Mouse (Mus musculus) hindlimb bud, embryonic 11.5 days (tissue): ENCODE results near the gene Nek7.

ENCODE experiments used
- DNase-seq: peaks from one replicate; pipeline ENCODE4 v3.0.0-alpha.2; 2012; ENCODE audit warnings: low read depth, low spot score; ENCODE audit errors: extremely low spot score

Nek7 gene

DNA sequence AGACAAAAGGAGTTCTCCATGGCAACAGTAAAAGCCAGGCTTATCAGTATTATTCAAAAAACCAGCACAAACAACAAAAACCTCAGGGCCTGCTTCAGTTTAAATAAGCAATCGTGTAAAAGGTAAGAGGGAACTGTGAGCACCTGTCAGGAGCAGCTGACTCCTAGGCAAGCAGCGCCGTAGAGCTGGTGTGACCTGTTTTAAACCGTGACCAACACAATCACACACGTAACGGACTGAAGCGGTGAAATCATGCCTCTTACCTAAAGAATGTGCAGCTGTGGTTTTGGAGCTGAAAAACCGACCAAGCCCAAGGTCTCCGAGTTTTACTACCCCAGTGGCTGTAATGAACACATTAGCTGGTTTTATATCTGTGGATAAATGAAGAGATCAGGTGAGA, 104.6 kb downstream of the Nek7 start:
- DNase-seq, result no peak

DNA sequence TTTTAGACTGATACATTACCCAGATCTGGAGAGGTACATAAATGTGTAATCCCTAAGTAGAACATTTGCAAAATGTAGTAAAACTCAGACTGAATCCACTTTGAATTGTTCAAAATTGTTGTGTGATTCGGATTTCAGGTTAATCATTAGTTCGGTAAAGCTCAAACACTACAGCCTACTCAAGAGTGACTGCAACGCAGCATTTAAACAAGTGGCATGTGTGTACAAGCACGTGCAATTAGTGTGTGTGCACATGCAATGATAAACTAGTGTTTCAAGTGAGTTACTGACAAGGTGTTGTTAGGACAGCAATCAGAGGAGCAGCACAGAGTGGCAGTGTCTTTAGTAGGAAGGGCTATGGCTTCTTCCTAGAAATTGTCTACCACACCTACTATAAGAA, 106.0 kb downstream of the Nek7 start:
- no peak for DNase-seq

DNA sequence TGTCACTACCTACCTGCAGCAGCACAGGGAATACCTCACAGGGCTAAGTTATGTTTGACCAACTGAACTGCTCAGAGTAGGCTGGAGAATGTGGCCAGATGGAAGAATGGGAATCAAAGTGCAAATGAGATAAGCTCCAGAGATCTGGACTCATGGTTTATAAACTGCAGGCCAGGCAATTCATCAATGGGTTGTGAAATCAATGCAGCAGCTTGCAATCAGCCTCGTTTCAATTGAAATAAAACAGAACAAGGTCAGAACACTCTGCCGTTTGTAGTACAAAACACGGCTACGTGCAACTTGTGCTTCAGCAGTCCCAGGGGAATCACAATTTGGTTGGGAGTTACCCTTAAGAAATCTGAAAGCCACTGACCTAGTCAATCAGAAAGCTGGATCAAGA, 109.4 kb downstream of the Nek7 start:
- no peak for DNase-seq

DNA sequence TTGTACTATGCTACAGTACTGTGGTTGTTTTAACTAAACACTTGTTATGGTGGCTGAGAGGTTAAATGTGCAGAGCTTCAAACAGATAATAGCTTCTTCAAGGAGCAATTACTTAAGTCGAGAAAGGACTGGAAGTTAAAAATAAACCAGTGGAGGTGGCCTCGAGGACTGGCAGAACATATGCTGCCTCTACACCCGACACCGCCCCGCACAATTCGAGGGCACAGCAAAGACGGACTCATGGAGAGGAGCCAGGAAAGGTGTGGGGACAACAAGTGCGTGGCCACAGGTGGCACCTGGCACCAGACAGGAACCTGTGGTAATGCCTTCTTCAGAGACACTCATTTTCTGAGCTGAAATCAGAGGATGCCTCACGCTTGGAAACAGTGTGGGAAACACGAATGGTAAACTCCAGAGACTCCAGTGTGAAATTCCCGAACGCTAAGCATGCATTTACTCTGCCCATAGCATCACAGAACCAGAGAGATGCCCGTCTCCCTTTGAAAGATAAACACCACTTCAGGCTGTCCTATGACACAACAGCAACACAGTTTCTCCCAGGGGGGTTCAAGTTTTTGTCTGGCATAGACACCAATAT, 112.4 kb downstream of the Nek7 start:
- DNase-seq, result no peak

DNA sequence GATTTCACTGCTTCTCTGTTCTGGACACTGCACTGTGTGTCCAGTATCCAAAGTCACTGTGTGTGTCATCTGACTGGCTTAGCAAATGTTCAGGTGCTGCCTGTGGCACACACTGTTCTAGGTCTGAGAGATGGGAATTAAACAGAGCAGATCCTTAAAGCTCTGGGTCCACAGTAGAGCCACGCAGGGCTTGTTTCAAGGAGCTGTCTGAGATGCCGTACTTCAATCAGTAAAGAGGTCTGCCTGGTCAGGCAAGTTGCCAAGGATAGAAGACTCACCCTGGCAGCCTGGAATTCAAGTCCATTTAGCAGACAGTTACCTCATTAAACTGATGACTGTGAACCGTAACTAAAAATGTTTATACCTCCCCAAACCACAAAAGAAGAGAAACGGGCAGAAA, 112.9 kb downstream of the Nek7 start:
- no peak for DNase-seq

GRCm38 (mm10) chr1:138504228-138504627, 115.7 kb downstream of the Nek7 start:
- no peak for DNase-seq

- DNase-seq, result no peak
Measured at GRCm38 (mm10) chr1:138500691-138501090, 119.2 kb downstream of the Nek7 start.

DNA sequence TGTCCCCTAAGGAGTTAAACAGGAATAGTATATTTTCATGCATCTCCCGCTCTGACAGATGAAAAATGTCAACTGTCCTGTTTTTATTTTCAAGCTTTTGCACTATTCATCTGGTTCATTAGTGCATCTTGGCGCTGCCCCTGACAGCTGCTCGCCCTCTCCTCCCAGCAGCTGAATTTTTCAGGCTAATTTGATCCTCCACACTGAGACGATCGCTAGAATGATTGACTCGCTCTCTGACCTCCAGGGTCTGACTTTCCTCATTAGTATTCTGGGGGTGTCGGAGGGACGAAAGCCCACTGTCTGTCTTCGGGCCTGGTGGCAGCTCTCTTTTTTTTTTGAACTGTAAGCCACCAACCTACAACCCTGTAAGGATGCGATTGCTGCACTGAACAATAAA, 119.8 kb downstream of the Nek7 start:
- no peak for DNase-seq

GRCm38 (mm10) chr1:138499461-138499860, 120.5 kb downstream of the Nek7 start:
- DNase-seq, result no peak

GRCm38 (mm10) chr1:138491382-138492097, 128.4 kb downstream of the Nek7 start:
- DNase-seq, result no peak

DNA sequence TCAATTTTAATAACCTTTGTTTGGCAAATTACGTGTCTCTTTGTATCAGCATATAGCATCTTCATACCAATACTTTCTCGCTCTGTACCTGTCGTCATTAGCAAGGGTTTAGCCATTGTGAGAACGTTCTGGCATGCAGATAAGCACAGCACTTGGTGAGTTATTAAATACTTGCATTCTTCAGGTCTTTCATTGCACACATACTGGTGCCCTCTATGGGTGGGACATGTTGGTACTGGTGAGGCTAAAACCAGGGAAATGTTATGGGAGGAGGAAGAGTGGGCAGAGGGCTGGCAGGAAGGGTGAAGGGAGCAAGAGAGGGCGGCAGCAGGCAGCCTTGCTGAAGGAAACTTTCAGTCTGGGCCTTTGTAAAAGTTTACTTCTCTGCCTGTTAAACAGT, 132.4 kb downstream of the Nek7 start:
- DNase-seq, result no peak

GRCm38 (mm10) chr1:138480694-138481093, 139.2 kb downstream of the Nek7 start:
- DNase-seq, result no peak

- DNase-seq, result no peak
Measured at GRCm38 (mm10) chr1:138465352-138465751, 154.6 kb downstream of the Nek7 start.

- no peak for DNase-seq
Measured at GRCm38 (mm10) chr1:138461425-138461824, 158.5 kb downstream of the Nek7 start.

- DNase-seq, result no peak
Measured at GRCm38 (mm10) chr1:138449476-138449851, 170.5 kb downstream of the Nek7 start.

DNA sequence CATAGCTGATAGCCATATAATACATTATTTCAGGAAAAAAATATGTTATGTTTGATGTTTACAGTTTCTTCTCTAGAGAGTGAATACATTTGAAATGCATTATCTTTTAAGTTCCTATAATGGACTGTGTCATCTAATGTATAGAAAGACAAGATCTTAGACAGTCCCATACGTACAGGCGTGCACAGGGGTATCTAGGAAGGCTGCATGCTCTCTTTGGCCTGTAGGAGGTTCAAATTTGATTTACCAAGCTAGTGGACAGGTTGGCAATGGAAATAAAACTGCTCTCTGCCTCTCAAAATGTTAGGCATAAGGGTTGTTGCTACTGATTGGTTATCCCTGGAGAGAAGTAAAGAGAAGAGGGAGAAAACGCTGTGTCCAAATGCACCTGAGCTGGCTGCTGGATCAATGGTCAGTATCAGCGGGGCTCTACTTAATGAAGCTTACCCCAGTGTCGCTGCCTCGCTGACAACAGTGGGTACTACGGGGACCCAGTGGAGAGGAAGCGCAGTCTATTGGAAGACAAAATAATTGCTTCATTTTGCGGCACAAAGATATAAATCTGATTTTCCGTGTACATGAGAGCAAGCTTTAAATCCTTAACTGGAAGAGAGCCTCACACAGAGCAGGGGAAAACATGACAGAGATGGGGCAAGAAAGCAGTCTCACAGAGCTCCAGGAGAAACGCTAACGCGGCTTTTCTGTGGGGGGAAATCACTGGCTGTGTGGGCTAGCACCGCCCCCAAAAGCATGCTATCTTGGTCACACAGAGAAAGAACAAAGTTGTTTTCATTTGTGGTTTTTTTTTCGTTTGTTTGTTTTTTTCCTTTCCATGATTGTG, 171.1 kb downstream of the Nek7 start:
- DNase-seq, result no peak

- no peak for DNase-seq
Measured at GRCm38 (mm10) chr1:138446846-138447245, 173.1 kb downstream of the Nek7 start.
